Mouse (Mus musculus): Measurements from ENCODE around the gene Zfp651. TPM values are rescaled to one million over a fixed set of nuclear protein-coding genes. Genes with fewer than 3 reads are reported as not detected.

The Zfp651 gene
- total RNA-seq, 2 experiments from 2014 or later: 66.6 to 72.6 TPM

GRCm38 (mm10) chr9:121808511-121808910, 49.4 kb downstream of the Zfp651 start:
- DNase-seq (ENCODE audit: low spot score in 2 of 2): no peak

GRCm38 (mm10) chr9:121810081-121810821, 51.1 kb downstream of the Zfp651 start:
- DNase-seq (ENCODE audit: low spot score in 2 of 2): peak in 1 of 2 experiments; percentile 11

DNA sequence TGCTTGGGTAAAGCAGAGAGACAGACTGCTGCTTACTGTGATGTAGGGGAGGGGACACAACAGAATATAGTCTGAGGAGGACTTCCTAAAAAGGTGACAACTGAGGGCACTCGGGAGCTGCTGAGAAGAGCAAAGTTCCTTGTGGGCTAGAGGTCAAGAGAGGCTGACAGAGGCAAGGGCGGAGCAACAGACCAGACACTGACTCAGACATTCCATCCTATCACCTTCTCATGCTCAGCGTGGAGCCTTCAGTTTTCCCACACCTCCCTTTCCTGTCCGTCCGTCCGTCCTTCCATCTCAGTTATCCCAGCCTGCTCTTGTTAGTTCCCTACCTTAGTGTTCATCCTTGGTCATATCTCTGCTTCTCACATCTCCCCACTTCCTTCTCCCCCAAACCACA, 56.1 kb downstream of the Zfp651 start:
- no peak for DNase-seq (ENCODE audit: low spot score in 2 of 2)

- no peak for DNase-seq (ENCODE audit: low spot score in 2 of 2)
Measured at GRCm38 (mm10) chr9:121819073-121819770, 60.1 kb downstream of the Zfp651 start.

DNA sequence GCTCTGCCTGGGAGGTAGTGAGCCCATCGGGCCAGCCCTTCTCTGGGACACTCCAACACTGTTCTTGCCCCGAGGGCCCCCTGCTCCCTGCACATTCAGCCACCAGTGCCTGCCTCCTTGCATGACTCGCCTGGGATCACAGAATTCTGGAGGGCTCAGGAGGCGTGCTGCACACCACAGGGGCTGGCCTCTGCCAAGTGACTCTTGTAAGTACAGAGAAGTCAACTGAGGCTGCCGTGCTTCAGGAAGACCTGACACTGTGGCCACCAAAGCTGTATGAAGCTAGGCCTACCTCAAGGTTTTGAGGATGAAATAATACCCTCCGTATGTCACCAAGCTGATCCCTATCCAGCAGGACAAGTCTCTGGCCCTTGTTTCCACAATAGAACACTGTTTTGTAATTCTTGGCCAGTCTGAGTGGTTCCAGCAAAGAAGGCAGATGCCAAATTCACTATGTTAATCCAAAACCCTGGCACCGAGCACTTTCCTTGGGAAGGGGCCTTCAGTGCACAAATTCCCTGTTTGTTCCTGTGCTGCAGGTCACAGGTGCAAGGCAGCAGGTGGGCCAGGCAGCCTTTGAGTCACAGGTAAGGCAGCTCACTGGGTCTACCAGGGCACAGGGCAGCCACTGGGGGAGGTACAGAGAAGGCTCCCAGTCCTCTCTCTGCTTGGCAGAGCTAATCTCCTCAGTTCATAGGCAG, 60.8 kb downstream of the Zfp651 start:
- no peak for DNase-seq (ENCODE audit: low spot score in 2 of 2)

DNA sequence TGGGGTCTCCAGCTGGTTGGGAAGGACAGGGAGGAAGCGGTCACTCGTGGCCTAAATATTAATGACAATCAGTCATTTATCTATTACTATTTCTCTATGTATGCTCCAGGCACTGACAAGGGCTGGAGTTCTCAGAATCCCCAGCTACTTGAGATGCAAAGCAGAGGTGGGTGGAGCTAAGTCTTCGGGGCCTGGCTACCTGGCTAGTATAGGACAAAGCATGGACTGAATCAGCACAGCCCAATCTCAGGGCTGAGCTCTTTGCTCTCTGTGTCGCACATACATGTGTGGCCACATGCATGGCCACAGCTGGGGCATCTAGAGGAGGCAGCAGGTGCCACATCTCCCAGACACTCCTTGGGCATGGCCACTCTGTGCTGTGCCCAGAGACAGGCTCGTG, 61.6 kb downstream of the Zfp651 start:
- no peak for DNase-seq (ENCODE audit: low spot score in 2 of 2)

Other genes with a start within 250 kb of the Zfp651 start
- gene Lyzl4, start 117.2 kb upstream of the Zfp651 start, total RNA-seq (2021): under 1 TPM in 1 of 2 experiments, not detected in 1; 0.31 TPM
- gene Vipr1, start 116.6 kb upstream of the Zfp651 start, total RNA-seq (2021): 1 to 10 TPM in 1 of 2 experiments, under 1 TPM in 1; 0.64 to 1.7 TPM
- gene Sec22c, start 53.8 kb upstream of the Zfp651 start, total RNA-seq (2021): 1 to 10 TPM; 6.0 to 8.8 TPM
- 10 to 100 TPM; 52.6 to 52.8 TPM for gene Ss18l2, start 49.0 kb upstream of the Zfp651 start, total RNA-seq (2021)
- gene Nktr, start 40.2 kb upstream of the Zfp651 start, total RNA-seq (2021): 100 to 1,000 TPM; 102 to 124 TPM
- 1 to 10 TPM; 1.9 to 3.8 TPM for gene Klhl40, start 18.3 kb downstream of the Zfp651 start, total RNA-seq (2021)
- gene Hhatl, start 33.2 kb downstream of the Zfp651 start, total RNA-seq (2021): 1 to 10 TPM; 1.5 to 4.5 TPM
- gene Ccdc13, start 80.1 kb downstream of the Zfp651 start, total RNA-seq (2021): 1 to 10 TPM; 1.8 to 2.8 TPM
- gene Higd1a, start 99.0 kb downstream of the Zfp651 start, total RNA-seq (2021): 10 to 100 TPM; 63.8 to 68.9 TPM
- gene Ackr2, start 139.0 kb downstream of the Zfp651 start, total RNA-seq (2021): 1 to 10 TPM in 1 of 2 experiments, under 1 TPM in 1; 0.90 to 1.6 TPM
- gene Cyp8b1, start 157.0 kb downstream of the Zfp651 start, total RNA-seq (2021): 10 to 100 TPM in 1 of 2 experiments, under 1 TPM in 1; 0.92 to 12.2 TPM
- 1 to 10 TPM; 6.8 to 8.4 TPM for gene Fam198a, start 191.7 kb downstream of the Zfp651 start, total RNA-seq (2021)
- 10 to 100 TPM; 15.6 to 19.9 TPM for gene Pomgnt2, start 237.8 kb downstream of the Zfp651 start, total RNA-seq (2021)